Mouse (Mus musculus): ENCODE measurements around the gene Ube2o. TPM values are rescaled to one million over a fixed set of nuclear protein-coding genes. Genes with fewer than 3 reads are reported as not detected.

Gene Ube2o
- polyA plus RNA-seq, 1 experiment from 2014 or later: 17.1 TPM

- H3K36me3 ChIP-seq (ENCODE audit: control insufficient read depth, insufficient read depth, low read length): peaks cover 14% of the 10 kb centered on the region
- no peak for ATAC-seq (replicated peaks; ENCODE audit: insufficient number of reproducible peaks, low FRiP score, low TSS enrichment)
- WGBS (ENCODE audit: insufficient replicate concordance): 70% methylated on average over 14 of the region's 14 CpGs
- H3K27ac ChIP-seq (ENCODE audit: low read depth, low read length): no peak overlapping the region
- no peaks in the 10 kb centered on the region for H3K9me3 ChIP-seq (replicated peaks; ENCODE audit: control insufficient read depth, low read length)
- no peaks in the 10 kb centered on the region for H3K27me3 ChIP-seq (ENCODE audit: control insufficient read depth, insufficient read depth, low read length)
- peak overlapping the region; percentile 96 for H3K9ac ChIP-seq (ENCODE audit: low read depth, low read length)
- H3K4me3 ChIP-seq (ENCODE audit: low read depth, low read length): peak overlapping the region; percentile 99
- peaks cover 3% of the 10 kb centered on the region; the same call in 1 of the 2 replicates for H3K4me1 ChIP-seq (ENCODE audit: control insufficient read depth, insufficient read depth, low read length)
- H3K4me2 ChIP-seq: peak overlapping the region; percentile 83
These were observed 92.4 kb downstream of the Ube2o start for GRCm38 (mm10) chr11:116488693-116489375.

DNA sequence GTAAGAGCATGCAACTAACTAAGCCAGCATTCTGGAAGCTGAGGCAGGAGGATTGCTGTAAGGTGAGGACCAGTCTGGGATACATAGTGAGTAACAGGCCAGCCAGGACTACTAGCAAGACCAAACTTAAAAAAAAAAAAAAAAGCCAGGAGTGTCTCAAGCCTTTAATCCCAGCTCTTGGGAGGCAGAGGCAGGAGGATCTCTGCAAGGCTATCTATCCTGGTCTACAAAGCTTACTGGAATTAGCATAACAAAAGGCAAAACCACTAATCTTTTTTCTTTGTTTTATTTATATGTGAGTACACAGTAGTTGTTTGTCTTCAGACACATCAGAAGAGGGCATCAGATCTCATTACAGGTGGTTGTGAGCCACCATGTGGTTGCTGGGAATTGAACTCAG is 93.0 kb downstream of the Ube2o start:
- no peaks in the 10 kb centered on the region for H3K9me3 ChIP-seq (replicated peaks; ENCODE audit: control insufficient read depth, low read length)
- H3K4me1 ChIP-seq (ENCODE audit: control insufficient read depth, insufficient read depth, low read length): peaks cover 3% of the 10 kb centered on the region; the same call in 1 of the 2 replicates
- H3K4me2 ChIP-seq: no peak overlapping the region
- H3K4me3 ChIP-seq (ENCODE audit: low read depth, low read length): no peak overlapping the region
- no peak for ATAC-seq (replicated peaks; ENCODE audit: insufficient number of reproducible peaks, low FRiP score, low TSS enrichment)
- H3K27ac ChIP-seq (ENCODE audit: low read depth, low read length): no peak overlapping the region
- H3K36me3 ChIP-seq (ENCODE audit: control insufficient read depth, insufficient read depth, low read length): peaks cover 16% of the 10 kb centered on the region
- H3K27me3 ChIP-seq (ENCODE audit: control insufficient read depth, insufficient read depth, low read length): no peaks in the 10 kb centered on the region
- H3K9ac ChIP-seq (ENCODE audit: low read depth, low read length): no peak overlapping the region

Other genes starting within 250 kb of the Ube2o start
- 0.07 TPM in 1 of 2 replicates, not detected in the other for gene Foxj1, start 246.0 kb downstream of the Ube2o start, polyA plus RNA-seq (2014; fragmentation: Nextera tagmentation; extraction: Ambion mirVana)
- gene Rnf157, start 168.4 kb downstream of the Ube2o start, polyA plus RNA-seq (2014; fragmentation: Nextera tagmentation; extraction: Ambion mirVana): 8.6 and 9.2 TPM in 2 replicates
- 60.6 and 68.3 TPM in 2 replicates for gene Ubald2, start 147.4 kb downstream of the Ube2o start, polyA plus RNA-seq (2014; fragmentation: Nextera tagmentation; extraction: Ambion mirVana)
- gene Qrich2, start 115.2 kb downstream of the Ube2o start, polyA plus RNA-seq (2014; fragmentation: Nextera tagmentation; extraction: Ambion mirVana): 0.31 TPM in 1 of 2 replicates, not detected in the other
- 96.5 and 101 TPM in 2 replicates for gene Prpsap1, start 87.2 kb downstream of the Ube2o start, polyA plus RNA-seq (2014; fragmentation: Nextera tagmentation; extraction: Ambion mirVana)
- gene Sphk1, start 50.5 kb downstream of the Ube2o start, polyA plus RNA-seq (2014; fragmentation: Nextera tagmentation; extraction: Ambion mirVana): 2.1 and 3.0 TPM in 2 replicates
- gene Aanat, start 5.0 kb upstream of the Ube2o start, polyA plus RNA-seq (2014; fragmentation: Nextera tagmentation; extraction: Ambion mirVana): not detected in 2 replicates
- gene Rhbdf2, start 45.6 kb upstream of the Ube2o start, polyA plus RNA-seq (2014; fragmentation: Nextera tagmentation; extraction: Ambion mirVana): 5.0 and 6.0 TPM in 2 replicates
- 0.35 and 0.92 TPM in 2 replicates for gene Prcd, start 72.1 kb upstream of the Ube2o start, polyA plus RNA-seq (2014; fragmentation: Nextera tagmentation; extraction: Ambion mirVana)
- gene Cygb, start 72.9 kb upstream of the Ube2o start, polyA plus RNA-seq (2014; fragmentation: Nextera tagmentation; extraction: Ambion mirVana): 1.1 and 1.2 TPM in 2 replicates
- gene St6galnac1, start 194.1 kb upstream of the Ube2o start, polyA plus RNA-seq (2014; fragmentation: Nextera tagmentation; extraction: Ambion mirVana): not detected in 2 replicates
- 15.9 and 16.1 TPM in 2 replicates for gene Mxra7, start 246.6 kb upstream of the Ube2o start, polyA plus RNA-seq (2014; fragmentation: Nextera tagmentation; extraction: Ambion mirVana)